Mouse (Mus musculus) layer of hippocampus, adult 2 months (tissue): ENCODE data around the gene Nf1. TPM values are rescaled to one million over a fixed set of nuclear protein-coding genes. Genes with fewer than 3 reads are reported as not detected.

Experiments used
- DNase-seq, 2 experiments: peaks; one replicate each; pipeline ENCODE4 v3.0.0; 2022; ENCODE audit warnings: low spot score in 2 of 2
- H3K27ac ChIP-seq: fragments of 200-600 bp; 2 replicates; pipeline ENCODE4 v1.8.1; 2022
- H3K4me3 ChIP-seq: fragments of 200-600 bp; 2 replicates; pipeline ENCODE4 v1.8.1; 2022; ENCODE audit warnings: mild to moderate bottlenecking
- CTCF ChIP-seq: fragments of 200-600 bp; conservative IDR thresholded peaks from 2 replicates; pipeline ENCODE4 v1.8.1; 2022; ENCODE audit warnings: antibody characterized with exemption, mild to moderate bottlenecking, moderate library complexity
- total RNA-seq, 2 experiments: library from RNA; stranded (reverse); gene quantifications; 2 replicates each; pipeline ENCODE4 v1.2.3; 2021

Nf1 gene
- total RNA-seq, 2 experiments from 2014 or later: 106 to 115 TPM

- Histone ChIP-seq H3K27ac (no peak overlapping the region), H3K4me3 (no peak overlapping the region)
- TF ChIP-seq CTCF: peak; percentile 43
- DNase-seq: no peak
These were observed 172.5 kb downstream of the Nf1 start for GRCm38 (mm10) chr11:79511970-79512369.

- DNase-seq: no peak
- Histone ChIP-seq H3K27ac (no peak overlapping the region), H3K4me3 (no peak overlapping the region)
- no peak for TF ChIP-seq CTCF
These were observed 175.8 kb downstream of the Nf1 start for GRCm38 (mm10) chr11:79515331-79515730.

GRCm38 (mm10) chr11:79515798-79516197 is 176.3 kb downstream of the Nf1 start:
- Histone ChIP-seq H3K4me3 (no peak overlapping the region), H3K27ac (no peak overlapping the region)
- no peak for DNase-seq
- no peak for TF ChIP-seq CTCF

GRCm38 (mm10) chr11:79519299-79519698 is 179.8 kb downstream of the Nf1 start:
- DNase-seq: no peak
- peak overlapping the region; percentile 71 for H3K27ac ChIP-seq
- TF ChIP-seq CTCF: no peak
- H3K4me3 ChIP-seq: no peak overlapping the region; the same call in 1 of the 2 replicates

- peak in 1 of 2 experiments; percentile 31 for DNase-seq
- Histone ChIP-seq H3K4me3 (no peak overlapping the region; the same call in 1 of the 2 replicates), H3K27ac (peak overlapping the region; percentile 71)
- no peak for TF ChIP-seq CTCF
These were observed 180.4 kb downstream of the Nf1 start for GRCm38 (mm10) chr11:79519878-79520291.

- DNase-seq: no peak
- H3K4me3 ChIP-seq: no peak overlapping the region
- TF ChIP-seq CTCF: no peak
- H3K27ac ChIP-seq: peak overlapping the region; percentile 71; the same call in 1 of the 2 replicates
These were observed 181.3 kb downstream of the Nf1 start for GRCm38 (mm10) chr11:79520772-79521171.

- Histone ChIP-seq H3K4me3 (no peak overlapping the region), H3K27ac (no peak overlapping the region)
- DNase-seq: no peak
- TF ChIP-seq CTCF: 0 out of 2 replicates have a peak, but pooled peaks have one; percentile 29
These were observed 182.4 kb downstream of the Nf1 start for GRCm38 (mm10) chr11:79521930-79522329.

- no peak for TF ChIP-seq CTCF
These were observed 183.5 kb downstream of the Nf1 start for GRCm38 (mm10) chr11:79522944-79523343.

GRCm38 (mm10) chr11:79523560-79524309 is 184.2 kb downstream of the Nf1 start, which contains the start of gene Evi2b:
Gene Evi2b (minus strand): TSS chr11:79523762.
- H3K27ac ChIP-seq: 0 out of 2 replicates have a peak within 1 kb of the TSS, but pooled peaks have one; percentile 2
- H3K4me3 ChIP-seq: no peak within 1 kb of the TSS
- TF ChIP-seq CTCF: no peak

More at GRCm38 (mm10) chr11:79522944-79523343, 183.5 kb downstream of the Nf1 start:
- DNase-seq: no peak
- Histone ChIP-seq H3K27ac (no peak overlapping the region), H3K4me3 (no peak overlapping the region)

GRCm38 (mm10) chr11:79524310-79524575 is 184.8 kb downstream of the Nf1 start:
- TF ChIP-seq CTCF: no peak
- no peak overlapping the region for H3K4me3 ChIP-seq
- H3K27ac ChIP-seq: 0 out of 2 replicates have a peak overlapping the region, but pooled peaks have one; percentile 2
- DNase-seq: no peak

More at GRCm38 (mm10) chr11:79523560-79524309, 184.2 kb downstream of the Nf1 start, which contains the start of gene Evi2b:
- no peak for DNase-seq

- no peak for DNase-seq
- Histone ChIP-seq H3K4me3 (no peak overlapping the region), H3K27ac (peak overlapping the region; percentile 43; the same call in 1 of the 2 replicates)
- no peak for TF ChIP-seq CTCF
These were observed 187.1 kb downstream of the Nf1 start for GRCm38 (mm10) chr11:79526549-79526948.

GRCm38 (mm10) chr11:79527015-79527738 is 187.7 kb downstream of the Nf1 start:
- Histone ChIP-seq H3K4me3 (no peak overlapping the region), H3K27ac (peak overlapping the region; percentile 43)
- DNase-seq: no peak
- TF ChIP-seq CTCF: no peak

- TF ChIP-seq CTCF: no peak
- Histone ChIP-seq H3K4me3 (no peak overlapping the region), H3K27ac (peak overlapping the region; percentile 43)
- DNase-seq: no peak
These were observed 188.4 kb downstream of the Nf1 start for GRCm38 (mm10) chr11:79527739-79528384.
